Mouse (Mus musculus): ENCODE results near the gene Hmga1b. TPM values are rescaled to one million over a fixed set of nuclear protein-coding genes. Genes with fewer than 3 reads are reported as not detected.

The Hmga1b gene
- polyA plus RNA-seq, 1 experiment from 2014 or later = 3.7 TPM

GRCm38 (mm10) chr11:120792652-120793051, 30.1 kb downstream of the Hmga1b start:
- Histone ChIP-seq H3K27me3 (replicated peaks; ENCODE audit: insufficient read depth, low read length) (no peaks in the 10 kb centered on the region), H3K4me2 (replicated peaks; ENCODE audit: low read depth, low read length) (no peak overlapping the region), H3K36me3 (ENCODE audit: insufficient read depth, low read length) (peaks cover 38% of the 10 kb centered on the region; the same call in 1 of the 2 replicates), H3K27ac (ENCODE audit: low read length) (no peak overlapping the region), H3K4me3 (ENCODE audit: low read depth, low read length) (no peak overlapping the region), H3K4me1 (ENCODE audit: insufficient read depth, low read depth, low read length) (peaks cover 9% of the 10 kb centered on the region), H3K9ac (replicated peaks; ENCODE audit: low read depth) (no peak overlapping the region), H3K9me3 (ENCODE audit: low read length) (no peaks in the 10 kb centered on the region)
- TF ChIP-seq EP300 (IDR thresholded peaks at IDR 0.05) (no peak), CTCF (IDR thresholded peaks at IDR 0.05) (no peak)
- DNase-seq (ENCODE audit: low spot score) (no peak), ATAC-seq (no peak)
- 91% methylated on average over 9 of the region's 9 CpGs for WGBS

- H3K4me3 ChIP-seq (ENCODE audit: low read depth, low read length) = peak within 1 kb of the TSS; percentile 86
- peak within 1 kb of the TSS; percentile 97 for H3K4me2 ChIP-seq (replicated peaks; ENCODE audit: low read depth, low read length)
- H3K27me3 ChIP-seq (replicated peaks; ENCODE audit: insufficient read depth, low read length) = no peaks in the 10 kb centered on the region
- DNase-seq (ENCODE audit: low spot score) (peak; percentile 96), ATAC-seq (peak; percentile 78)
- WGBS = under 1% methylated on average over 59 of the region's 59 CpGs
- TF ChIP-seq CTCF (IDR thresholded peaks at IDR 0.05) (no peak), EP300 (IDR thresholded peaks at IDR 0.05) (no peak; the same call in 1 of the 2 replicates)
- H3K4me1 ChIP-seq (ENCODE audit: insufficient read depth, low read depth, low read length) = peaks cover 9% of the 10 kb centered on the region
- no peaks in the 10 kb centered on the region for H3K9me3 ChIP-seq (ENCODE audit: low read length)
- H3K36me3 ChIP-seq (ENCODE audit: insufficient read depth, low read length) = peaks cover 26% of the 10 kb centered on the region; the same call in 1 of the 2 replicates
- peak within 1 kb of the TSS; percentile 66; the same call in 1 of the 2 replicates for H3K27ac ChIP-seq (ENCODE audit: low read length)
- peak within 1 kb of the TSS; percentile 96 for H3K9ac ChIP-seq (replicated peaks; ENCODE audit: low read depth)
Observed at GRCm38 (mm10) chr11:120795756-120796613, 33.4 kb downstream of the Hmga1b start, which contains the start of gene Dus1l. Dus1l (minus strand) TSS chr11:120796403.

- Histone ChIP-seq H3K27me3 (replicated peaks; ENCODE audit: insufficient read depth, low read length) (no peaks in the 10 kb centered on the region), H3K9ac (replicated peaks; ENCODE audit: low read depth) (0 out of 2 replicates have a peak overlapping the region, but pooled peaks have one; percentile 96), H3K4me2 (replicated peaks; ENCODE audit: low read depth, low read length) (peak overlapping the region; percentile 42; the same call in 1 of the 2 replicates), H3K4me1 (ENCODE audit: insufficient read depth, low read depth, low read length) (peaks cover 9% of the 10 kb centered on the region), H3K27ac (ENCODE audit: low read length) (peak overlapping the region; percentile 57; the same call in 1 of the 2 replicates), H3K9me3 (ENCODE audit: low read length) (no peaks in the 10 kb centered on the region), H3K4me3 (ENCODE audit: low read depth, low read length) (peak overlapping the region; percentile 86), H3K36me3 (ENCODE audit: insufficient read depth, low read length) (peaks cover 21% of the 10 kb centered on the region; the same call in 1 of the 2 replicates)
- TF ChIP-seq EP300 (IDR thresholded peaks at IDR 0.05) (no peak), CTCF (IDR thresholded peaks at IDR 0.05) (no peak)
- 25% methylated on average over 8 of the region's 8 CpGs for WGBS
- ATAC-seq (peak; percentile 2; the same call in 1 of the 2 replicates), DNase-seq (ENCODE audit: low spot score) (no peak)
Observed at GRCm38 (mm10) chr11:120796614-120796946, 34.0 kb downstream of the Hmga1b start.

- no peak overlapping the region for H3K9ac ChIP-seq (replicated peaks; ENCODE audit: low read depth)
- DNase-seq (ENCODE audit: low spot score) = peak; percentile 80
- no peak for TF ChIP-seq CTCF (IDR thresholded peaks at IDR 0.05)
- TF ChIP-seq EP300 (IDR thresholded peaks at IDR 0.05) = peak; percentile 80
- WGBS = 47% methylated on average over 3 of the region's 3 CpGs
- H3K4me2 ChIP-seq (replicated peaks; ENCODE audit: low read depth, low read length) = no peak overlapping the region
- H3K36me3 ChIP-seq (ENCODE audit: insufficient read depth, low read length) = 0 out of 2 replicates have a peak, but pooled peaks cover 7% of the 10 kb centered on the region
- H3K4me1 ChIP-seq (ENCODE audit: insufficient read depth, low read depth, low read length) = peaks cover 9% of the 10 kb centered on the region
- H3K4me3 ChIP-seq (ENCODE audit: low read depth, low read length) = no peak overlapping the region
- H3K27me3 ChIP-seq (replicated peaks; ENCODE audit: insufficient read depth, low read length) = no peaks in the 10 kb centered on the region
- no peak overlapping the region for H3K27ac ChIP-seq (ENCODE audit: low read length)
- peak; percentile 8; the same call in 1 of the 2 replicates for ATAC-seq
- H3K9me3 ChIP-seq (ENCODE audit: low read length) = no peaks in the 10 kb centered on the region
Observed at GRCm38 (mm10) chr11:120798244-120798643, 35.6 kb downstream of the Hmga1b start.

GRCm38 (mm10) chr11:120799316-120799890, 36.8 kb downstream of the Hmga1b start:
- H3K4me3 ChIP-seq (ENCODE audit: low read depth, low read length) = no peak overlapping the region
- 52% methylated on average over 6 of the region's 6 CpGs for WGBS
- no peak overlapping the region for H3K9ac ChIP-seq (replicated peaks; ENCODE audit: low read depth)
- ATAC-seq = no peak
- peak; percentile 61 for DNase-seq (ENCODE audit: low spot score)
- TF ChIP-seq CTCF (IDR thresholded peaks at IDR 0.05) (no peak), EP300 (IDR thresholded peaks at IDR 0.05) (no peak; the same call in 1 of the 2 replicates)
- H3K27me3 ChIP-seq (replicated peaks; ENCODE audit: insufficient read depth, low read length) = no peaks in the 10 kb centered on the region
- H3K27ac ChIP-seq (ENCODE audit: low read length) = peak overlapping the region; percentile 78
- H3K4me2 ChIP-seq (replicated peaks; ENCODE audit: low read depth, low read length) = peak overlapping the region; percentile 9
- H3K9me3 ChIP-seq (ENCODE audit: low read length) = no peaks in the 10 kb centered on the region
- H3K4me1 ChIP-seq (ENCODE audit: insufficient read depth, low read depth, low read length) = peaks cover 9% of the 10 kb centered on the region
- H3K36me3 ChIP-seq (ENCODE audit: insufficient read depth, low read length) = no peaks in the 10 kb centered on the region
